Mouse (Mus musculus) c-Kit-positive CD71-positive TER-119-positive erythroid progenitor cells, embryonic 14.5 days (primary cell): ENCODE data around the gene Pigb.

Experiments
- DNase-seq: peaks from one replicate; pipeline ENCODE4 v3.0.0-alpha.2; 2013; ENCODE audit warnings: low spot score

Pigb gene

DNA sequence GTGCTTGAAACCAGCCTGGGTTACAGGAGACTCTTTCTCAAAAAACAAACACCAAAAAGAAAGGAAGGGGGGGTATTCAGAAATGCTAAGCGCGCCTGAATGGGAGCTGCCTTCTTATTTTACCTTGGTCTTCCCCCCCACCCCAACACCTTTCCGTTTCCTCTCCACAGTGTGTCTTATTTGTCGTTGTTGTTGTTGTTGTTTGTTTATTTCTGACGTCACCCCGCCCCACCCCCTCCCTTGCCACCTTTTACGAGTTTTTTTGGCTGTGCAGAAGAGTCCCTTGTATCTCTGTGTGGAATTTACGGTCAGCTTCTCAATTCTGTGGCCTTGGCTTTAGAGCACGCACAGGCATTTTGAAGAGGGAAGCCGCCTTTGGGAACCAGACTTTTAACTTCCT lies 5.5 kb upstream of the Pigb start:
- DNase-seq, result no peak

DNA sequence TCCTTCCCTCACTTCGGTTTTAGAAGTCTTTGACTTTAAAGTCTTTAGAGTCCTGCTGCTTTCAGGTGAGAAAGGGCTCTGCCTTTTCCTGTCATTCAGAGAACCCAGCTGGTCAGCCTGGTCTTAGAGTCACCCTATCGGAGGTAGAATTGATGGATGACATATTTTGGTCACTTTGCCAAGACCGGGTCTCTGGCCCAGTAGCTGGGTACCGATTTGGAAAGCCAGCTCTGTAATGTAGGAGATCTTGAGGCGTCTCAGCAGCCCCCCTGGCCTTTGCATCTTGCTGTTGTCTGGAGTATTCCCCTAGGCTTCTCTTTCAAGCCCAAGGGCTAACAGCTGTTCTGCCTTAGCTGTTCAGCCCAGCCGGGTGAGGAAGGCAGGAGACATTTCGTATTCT lies 5.0 kb upstream of the Pigb start:
- no peak for DNase-seq

DNA sequence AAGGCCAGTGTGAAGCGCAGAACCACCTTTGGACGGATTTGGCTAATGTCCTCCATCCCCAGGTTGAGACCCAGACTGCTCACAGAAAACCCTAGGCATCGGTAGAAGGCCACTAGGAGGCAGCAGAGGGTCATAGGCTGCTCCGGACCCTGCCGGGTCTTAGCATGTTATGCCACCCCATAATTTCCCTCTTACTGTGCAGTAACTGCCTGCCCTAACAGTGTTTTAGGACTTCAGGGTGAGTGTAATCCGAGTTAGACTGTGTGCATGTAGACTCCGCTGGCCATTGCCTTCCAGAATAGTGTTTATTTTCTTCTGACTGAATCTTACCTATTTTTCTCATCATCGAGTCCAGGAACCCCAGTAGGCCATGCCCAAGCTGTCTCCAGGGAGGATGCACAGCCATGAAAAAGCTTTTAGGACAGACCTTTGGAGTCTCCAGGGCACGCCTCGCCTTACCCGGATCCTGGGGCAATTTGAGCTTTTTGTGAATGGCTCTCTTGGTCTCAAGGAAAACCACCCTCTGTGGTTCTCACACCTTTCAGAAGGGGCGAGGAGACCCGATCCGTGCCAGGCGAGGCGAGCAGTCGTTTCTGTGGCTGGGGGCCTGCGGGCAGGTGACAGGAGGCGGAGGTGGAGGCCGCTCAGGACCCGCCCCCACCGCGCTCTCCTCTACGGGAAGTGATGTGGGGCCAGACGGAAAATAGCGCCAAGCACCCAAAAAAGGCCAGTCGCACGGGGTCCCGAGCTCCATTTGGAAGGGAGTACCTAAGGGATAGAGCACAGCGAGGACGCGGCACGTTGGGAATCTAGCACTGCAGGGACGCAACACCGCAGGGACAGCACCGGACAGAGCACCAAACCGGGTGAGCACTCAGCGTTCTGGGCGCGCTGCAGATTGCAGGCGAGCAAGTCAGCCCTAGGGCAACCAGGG lies 4.2 kb upstream of the Pigb start, which contains the start of gene Rab27a:
Gene Rab27a (plus strand): TSS at position 709 of the 934 bp plus-strand sequence.
- peak; percentile 72 for DNase-seq

- peak; percentile 85 for DNase-seq
Observed at GRCm38 (mm10) chr9:73039222-73039945, 794 bp downstream of the Pigb start.

- no peak for DNase-seq
Observed at GRCm38 (mm10) chr9:73033406-73033805, 6.8 kb downstream of the Pigb start.

DNA sequence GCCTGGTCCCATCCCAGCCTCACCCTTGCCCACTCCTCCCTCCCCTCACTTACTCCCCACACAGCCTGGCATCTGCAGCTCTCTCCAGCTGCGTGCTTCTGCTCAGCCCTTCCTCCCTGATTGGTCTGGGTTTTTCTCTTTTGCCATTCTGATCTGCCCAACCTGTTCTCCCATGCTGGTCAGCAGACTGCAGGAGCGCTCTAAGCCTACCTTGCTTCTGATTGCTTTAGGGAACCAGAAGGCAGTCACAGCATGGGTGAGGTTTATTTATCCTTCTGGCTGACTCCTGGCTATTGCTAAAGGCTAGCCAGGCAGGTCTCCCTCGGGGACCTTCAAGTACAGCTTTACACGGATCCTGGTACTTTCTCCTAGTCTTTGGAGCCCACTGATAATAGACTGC lies 8.8 kb downstream of the Pigb start:
- no peak for DNase-seq

DNA sequence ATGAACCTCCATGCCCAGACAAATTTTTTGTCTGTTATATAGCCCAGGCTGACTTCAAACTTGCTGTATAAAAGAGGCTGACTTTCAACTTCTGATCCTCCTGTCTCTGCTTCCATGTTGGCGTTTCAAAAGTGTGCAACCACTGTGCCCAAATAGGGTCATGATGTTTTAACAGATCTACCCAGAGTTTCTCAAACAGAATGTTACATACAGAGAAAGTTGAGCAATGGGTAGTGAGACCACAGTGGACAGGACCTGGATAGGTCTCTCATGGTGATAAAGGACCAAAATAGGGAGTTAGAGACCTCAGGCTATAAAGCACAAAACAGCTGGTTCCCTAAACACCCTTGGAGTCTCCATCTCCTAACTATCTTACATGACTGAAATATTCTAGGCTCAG lies 9.7 kb downstream of the Pigb start:
- no peak for DNase-seq

DNA sequence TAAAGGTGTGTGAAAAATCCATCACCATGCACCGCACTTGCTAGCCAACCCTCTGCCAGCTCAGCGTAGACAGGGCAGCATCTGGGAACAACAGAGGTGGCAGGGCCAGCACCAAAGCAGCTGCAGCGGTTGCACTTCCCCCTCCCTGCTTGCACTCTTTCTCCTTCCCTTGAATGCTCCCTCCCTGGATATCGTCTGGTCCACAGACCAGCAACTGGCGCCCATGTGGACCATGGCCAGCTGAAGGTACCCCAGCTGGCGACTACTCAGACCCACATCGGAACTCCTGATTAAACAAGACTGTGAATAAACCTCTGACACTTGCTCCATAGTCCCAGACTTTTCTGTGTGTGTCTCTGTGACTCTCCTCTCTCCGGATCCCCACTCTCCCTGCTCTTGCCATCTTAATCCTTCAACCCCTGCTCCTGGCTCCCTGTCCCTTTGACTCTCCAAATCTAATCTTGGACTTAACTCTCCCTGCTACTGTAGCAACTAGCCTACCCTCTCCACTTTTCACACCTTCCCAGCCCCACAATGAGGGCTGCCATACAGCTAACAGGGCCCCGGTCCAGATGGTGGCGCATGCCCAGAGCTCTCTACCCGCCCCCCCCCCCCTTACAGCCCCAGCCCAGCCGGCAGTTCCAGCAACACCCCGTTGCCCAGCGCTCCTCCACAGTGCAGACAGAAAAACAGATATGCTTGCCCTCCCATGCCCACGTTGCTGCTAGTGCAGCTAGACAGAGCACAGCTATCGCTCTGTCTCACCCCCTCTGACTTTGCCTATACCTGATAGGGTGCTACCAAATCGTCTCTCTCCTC lies 14.2 kb downstream of the Pigb start:
- DNase-seq, result no peak

GRCm38 (mm10) chr9:73020566-73021097 lies 19.5 kb downstream of the Pigb start:
- no peak for DNase-seq

GRCm38 (mm10) chr9:73019841-73020240 lies 20.3 kb downstream of the Pigb start:
- DNase-seq, result no peak

GRCm38 (mm10) chr9:73014724-73015123 lies 25.5 kb downstream of the Pigb start:
- no peak for DNase-seq

DNA sequence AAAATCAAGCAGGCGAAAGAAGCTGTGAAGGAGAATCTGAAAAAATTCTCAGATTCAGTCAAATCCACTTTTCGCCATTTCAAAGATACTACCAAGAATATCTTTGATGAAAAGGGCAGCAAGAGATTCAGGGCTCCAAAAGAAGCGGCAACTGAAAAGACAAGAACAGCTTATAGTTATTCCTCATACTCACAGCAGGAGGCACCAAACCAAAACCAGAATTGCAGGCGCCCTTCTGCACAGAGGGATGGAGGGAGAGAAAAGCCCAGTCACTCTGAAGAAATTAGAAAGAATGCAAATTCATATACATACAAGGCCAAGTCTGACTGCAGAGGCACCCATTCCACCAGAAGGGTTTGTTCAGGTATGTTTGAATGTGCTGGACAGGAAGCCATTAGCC lies 27.5 kb downstream of the Pigb start:
- DNase-seq, result no peak

GRCm38 (mm10) chr9:73008384-73008783 lies 31.8 kb downstream of the Pigb start:
- no peak for DNase-seq

GRCm38 (mm10) chr9:73006175-73006574 lies 34.0 kb downstream of the Pigb start:
- DNase-seq, result no peak

DNA sequence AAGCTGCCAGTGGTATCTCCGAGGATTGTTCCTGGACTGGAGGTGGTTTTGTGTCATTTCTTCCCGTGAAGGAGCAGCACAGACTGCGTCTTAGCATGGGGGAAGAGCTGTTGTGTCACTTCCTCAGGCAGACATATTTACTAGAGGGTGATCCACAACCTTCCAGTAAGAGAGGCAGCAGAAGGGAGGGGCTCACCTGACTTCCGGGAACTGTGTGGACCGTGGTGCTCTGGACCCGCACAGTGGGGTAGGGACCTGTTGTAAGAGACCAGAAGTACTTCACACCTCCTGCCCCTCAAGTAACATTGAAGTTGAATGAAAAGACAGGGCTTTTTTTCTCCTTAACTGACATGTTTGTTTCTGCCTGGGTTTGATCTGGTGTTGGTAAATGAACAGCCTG lies 35.1 kb downstream of the Pigb start:
- DNase-seq, result no peak

- no peak for DNase-seq
Observed at GRCm38 (mm10) chr9:73004076-73004475, 36.1 kb downstream of the Pigb start.

GRCm38 (mm10) chr9:73002177-73002576 lies 38.0 kb downstream of the Pigb start:
- no peak for DNase-seq

DNA sequence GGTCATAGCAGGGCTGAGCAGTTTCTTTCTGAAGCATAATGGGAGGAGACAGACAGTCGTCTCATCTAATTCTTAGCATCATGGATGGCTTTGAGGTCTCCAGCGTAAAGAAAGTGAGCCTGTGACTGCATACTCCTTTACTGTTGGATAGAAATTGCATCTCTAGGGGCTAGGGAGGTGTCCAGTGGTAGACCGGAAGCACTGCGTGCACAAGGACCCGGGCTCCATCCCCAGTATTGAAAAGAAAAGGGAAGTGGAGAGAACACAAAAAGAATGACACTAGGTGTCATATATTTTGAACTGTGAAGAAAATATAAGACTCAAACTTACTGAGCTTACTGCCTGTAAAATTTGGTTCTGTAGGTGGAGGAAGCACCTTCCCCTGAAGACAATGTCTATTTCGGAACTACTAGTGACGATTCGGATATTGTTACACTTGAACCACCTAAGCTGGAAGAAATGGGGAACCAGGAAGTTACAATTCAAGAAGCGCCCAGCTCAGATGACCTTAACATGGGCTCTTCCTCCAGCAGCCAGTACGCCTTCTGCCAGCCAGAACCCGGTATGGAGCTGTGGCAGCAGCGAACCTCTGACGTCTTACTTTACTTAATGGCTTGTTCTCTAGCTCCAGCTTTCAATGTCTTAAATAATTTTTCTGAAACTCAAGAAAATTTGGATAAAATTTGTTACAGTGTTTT lies 38.7 kb downstream of the Pigb start:
- DNase-seq, result no peak

DNA sequence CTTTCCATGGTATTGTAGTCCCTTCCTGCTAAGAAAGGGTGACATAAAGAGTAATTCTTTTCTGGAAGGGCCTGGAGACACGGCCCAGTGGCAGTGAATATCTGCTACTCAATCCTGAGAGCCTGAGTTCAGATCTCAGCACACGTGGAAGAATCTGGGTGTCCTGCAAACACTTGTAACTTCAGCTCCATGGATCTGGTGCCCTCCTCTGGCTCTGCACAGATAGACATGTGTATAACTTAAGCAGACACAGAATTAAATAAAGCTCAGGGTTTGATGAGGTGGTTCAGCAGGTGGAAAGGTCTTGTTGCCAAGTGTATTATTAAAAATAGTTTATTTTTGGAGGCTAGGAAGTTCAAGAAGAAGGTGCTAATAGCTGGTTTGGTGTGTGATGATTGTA lies 39.7 kb downstream of the Pigb start:
- no peak for DNase-seq

- no peak for DNase-seq
Observed at GRCm38 (mm10) chr9:72996806-72997205, 43.4 kb downstream of the Pigb start.

- DNase-seq, result no peak
Observed at GRCm38 (mm10) chr9:72996167-72996566, 44.0 kb downstream of the Pigb start.
